Mouse (Mus musculus) ES-CJ7 (cell line): ENCODE data around the gene Psmb5.

ENCODE experiments used
- DNase-seq: peaks from one replicate; pipeline ENCODE4 v3.0.0; 2011; ENCODE audit warnings: low read depth, low spot score

Psmb5 gene

DNA sequence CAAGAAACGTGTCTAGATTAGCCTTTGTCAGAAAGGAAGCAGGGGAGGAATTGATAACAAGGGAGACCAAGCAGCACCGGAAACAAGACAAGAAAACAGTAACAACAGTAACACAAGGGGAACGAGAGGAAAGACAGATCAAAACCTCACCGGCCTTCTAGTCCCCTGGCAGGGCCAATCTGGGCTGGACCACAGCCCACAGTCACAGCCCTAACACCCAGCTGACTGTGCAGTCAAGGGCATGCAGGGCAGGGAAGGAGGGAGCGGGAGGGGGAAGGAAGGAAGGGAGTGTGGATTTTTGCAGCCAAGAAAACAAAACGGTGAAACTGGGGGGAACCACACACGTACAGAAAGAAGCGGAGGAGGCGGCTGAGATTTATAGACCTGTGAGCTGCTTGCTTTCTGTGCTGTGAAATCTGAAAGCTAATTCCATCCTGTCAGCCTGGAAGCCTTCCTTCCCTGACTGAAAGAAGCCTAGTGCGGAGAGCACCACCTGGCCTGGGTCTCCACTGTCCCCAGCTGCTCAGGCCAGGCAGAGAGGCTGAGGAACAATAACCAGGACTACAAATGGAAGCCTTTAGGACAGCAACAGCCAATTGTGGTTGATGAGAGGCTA is 25.4 kb downstream of the Psmb5 start:
- no peak for DNase-seq

DNA sequence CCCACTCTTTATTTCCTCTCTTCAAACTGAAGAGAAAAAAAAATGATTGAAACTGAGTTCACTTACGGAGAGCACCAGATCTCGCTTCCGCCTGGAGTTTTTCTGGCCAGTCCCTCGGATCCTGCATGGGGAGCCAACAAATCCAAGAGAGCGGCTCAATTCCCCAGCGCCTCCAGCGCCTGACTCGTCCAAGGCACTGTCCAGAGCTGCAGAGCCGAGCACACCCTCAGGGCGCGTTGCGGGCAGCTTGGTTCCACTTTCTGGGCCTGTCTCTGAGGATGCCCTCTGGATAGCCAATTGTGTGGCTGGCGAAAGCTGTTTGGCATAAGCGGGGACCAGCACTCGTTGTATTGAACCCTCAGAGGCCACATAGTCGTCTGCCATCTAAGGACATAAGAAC is 26.8 kb downstream of the Psmb5 start:
- no peak for DNase-seq

DNA sequence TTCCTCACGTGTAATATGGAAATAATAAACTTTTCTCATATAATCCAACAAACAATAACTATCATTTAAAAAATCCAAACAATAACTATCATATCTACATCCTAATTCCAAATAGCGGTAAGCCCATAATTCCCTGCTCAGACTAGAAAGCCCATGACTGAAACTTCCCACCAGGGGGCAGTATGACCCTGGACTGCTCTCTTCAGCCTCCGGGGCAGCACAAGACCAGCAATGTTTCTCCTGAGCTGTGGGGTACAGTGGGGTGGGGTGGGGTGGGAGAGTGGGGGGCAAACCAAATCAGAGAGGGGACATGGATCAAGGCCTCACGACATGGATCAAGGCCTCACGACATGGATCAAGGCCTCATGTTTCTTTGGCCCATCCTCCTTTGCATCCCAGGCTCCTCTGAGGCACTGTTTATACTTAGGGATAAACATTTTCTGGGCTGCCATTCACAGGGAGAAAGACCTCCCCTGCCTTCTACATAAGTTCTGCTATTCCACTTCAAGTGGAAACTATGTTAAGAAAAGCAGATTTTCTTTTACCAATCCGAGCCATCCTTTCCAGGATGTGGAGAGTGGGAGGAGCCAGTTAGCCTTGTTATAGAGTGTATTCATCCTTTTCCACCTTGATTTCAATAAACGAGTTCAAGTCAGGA is 34.0 kb downstream of the Psmb5 start:
- peak; percentile 80 for DNase-seq

DNA sequence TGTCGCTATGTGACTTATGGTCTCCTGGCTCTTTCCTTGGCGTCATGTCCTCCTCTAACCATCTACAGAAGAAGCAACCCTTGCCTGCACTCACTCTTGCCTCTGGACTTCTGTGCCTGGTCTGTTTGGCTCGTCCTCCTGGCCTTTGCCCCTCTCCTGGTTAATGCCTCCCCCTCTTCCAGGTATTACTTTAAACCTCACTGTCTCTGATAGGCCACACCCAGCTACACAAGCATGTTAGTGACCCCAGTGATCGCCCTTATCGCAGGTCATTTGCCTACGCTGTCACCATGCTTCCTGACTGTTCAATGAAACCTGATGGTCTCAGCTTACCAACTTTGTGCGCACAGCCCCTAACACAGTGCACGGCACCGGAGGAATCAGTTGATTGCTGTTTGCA is 35.3 kb downstream of the Psmb5 start:
- no peak for DNase-seq

DNA sequence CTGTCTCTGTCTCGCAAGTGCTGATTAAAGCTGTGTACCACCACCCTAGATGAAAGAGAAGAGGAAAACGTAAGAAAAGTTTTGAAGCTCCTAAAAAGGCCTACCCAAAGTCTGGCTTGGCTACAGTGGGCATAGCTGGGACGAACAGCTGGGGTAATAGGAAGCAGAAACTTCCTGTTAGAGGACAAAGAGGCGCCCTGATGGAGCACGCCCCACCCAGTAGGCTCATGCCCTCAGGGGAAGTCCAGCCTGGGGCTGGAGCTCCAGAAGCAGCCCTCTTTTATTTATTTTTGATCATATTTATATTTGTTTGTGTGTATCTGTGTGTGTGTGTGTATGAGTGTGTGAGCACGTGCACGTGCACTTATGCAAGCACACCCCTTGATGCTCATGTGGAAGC is 38.2 kb downstream of the Psmb5 start:
- peak; percentile 32 for DNase-seq

DNA sequence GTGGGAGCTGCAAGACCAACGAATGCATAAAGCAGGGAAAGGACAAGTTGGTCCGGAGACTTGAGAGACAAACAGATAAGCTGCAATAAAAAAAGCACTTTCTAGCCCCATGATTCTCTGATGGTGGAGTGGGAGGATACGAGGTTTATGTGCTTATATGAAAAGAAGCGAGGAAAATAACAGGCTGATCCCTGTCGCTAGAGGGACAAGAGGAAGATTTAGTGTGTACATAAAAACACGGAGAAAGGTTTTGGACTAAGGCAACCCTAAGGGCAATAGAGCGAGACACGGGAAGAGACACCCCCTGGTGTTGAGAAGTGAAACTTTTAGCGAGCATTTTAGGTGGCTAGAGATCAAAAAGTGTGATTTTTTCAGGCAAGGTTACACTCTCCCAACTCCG is 39.8 kb downstream of the Psmb5 start:
- peak; percentile 77 for DNase-seq

DNA sequence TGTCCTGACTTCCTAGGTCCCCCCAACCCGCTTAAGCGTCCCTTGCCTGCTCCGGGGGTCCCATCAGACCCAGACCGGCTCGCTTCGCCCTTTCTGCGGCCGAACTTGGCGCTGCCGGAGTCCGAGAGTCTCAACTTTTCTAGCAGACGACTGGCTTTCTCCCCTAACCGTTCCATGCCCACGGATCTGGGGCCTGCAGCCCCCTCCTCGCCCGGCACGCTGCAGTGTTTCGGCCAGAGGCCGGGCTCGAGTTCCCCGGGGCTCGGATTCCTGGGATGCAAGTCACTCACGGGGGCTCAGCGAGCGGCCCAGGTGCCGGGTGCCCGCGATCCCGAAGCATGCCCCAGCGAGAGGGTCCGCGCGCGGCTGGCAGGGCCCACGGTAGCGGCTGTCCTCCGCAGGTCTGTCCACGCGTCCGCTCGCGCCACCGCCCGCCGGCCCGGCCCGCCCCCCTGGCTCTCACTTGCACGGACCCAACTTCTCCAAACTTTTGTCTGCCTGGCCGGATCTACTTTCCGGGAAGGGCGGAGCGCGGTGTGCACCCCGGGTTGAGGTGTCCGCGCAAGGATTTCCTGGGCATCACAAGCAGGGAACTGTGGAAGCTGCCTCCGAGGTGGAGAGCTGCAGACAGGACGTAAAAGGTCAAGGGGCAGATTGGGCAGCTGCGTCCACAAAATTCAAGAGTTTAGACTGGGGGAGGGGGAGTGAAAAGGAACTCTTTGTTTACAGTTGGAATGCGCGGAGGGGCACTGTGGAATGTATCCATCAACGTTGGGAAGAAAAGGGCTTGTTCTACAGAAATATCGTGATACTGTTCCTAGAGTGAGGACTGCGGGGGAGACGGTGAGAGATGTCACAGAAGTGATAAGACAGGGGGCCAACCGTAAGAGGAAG is 40.5 kb downstream of the Psmb5 start, which contains the start of gene Ajuba:
TSS of gene Ajuba (minus strand) at position 470 of the 894 bp plus-strand sequence.
- peak; percentile 95 for DNase-seq

DNA sequence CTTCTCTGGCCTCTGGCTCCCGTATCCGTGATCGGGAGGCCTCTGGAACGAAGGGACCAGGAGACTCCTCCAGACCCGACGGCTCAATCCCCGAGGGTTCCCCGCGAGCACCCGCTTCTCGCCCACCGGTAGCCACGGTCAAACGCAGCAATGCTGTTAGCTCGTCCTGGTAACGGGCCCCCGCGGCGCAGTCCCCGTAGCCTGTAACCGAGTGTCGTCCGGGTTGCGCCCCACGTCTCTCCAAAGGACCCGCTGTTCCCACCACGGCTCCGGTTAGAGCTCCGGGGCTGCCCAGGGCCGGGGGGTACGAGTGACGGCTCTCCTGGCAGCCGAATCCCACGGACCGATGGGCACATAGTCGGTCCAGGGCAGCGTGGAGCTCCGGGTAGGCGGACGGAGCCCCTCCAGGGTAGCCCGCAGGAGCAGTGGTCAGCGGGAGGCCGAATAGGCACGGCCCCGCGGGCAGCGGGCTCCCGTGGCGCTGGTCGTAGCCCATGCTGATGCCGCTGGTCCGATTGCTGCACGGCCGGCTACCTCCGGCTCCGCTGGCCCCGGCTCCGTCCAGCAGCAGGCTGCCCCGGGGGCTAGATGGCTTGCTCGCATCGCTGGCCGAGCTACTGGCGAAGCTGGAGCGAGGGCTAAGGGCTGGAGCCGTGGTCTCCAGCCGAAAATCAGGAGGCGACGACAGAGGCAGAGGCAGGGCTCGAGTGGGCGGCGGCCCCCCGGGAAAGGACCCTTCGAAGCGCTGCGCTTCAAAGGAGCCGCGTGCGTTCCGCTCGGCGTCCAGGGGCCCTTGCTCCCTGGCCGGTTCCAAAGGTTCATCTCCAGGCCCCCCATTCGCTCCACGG is 41.4 kb downstream of the Psmb5 start:
- DNase-seq, result no peak

DNA sequence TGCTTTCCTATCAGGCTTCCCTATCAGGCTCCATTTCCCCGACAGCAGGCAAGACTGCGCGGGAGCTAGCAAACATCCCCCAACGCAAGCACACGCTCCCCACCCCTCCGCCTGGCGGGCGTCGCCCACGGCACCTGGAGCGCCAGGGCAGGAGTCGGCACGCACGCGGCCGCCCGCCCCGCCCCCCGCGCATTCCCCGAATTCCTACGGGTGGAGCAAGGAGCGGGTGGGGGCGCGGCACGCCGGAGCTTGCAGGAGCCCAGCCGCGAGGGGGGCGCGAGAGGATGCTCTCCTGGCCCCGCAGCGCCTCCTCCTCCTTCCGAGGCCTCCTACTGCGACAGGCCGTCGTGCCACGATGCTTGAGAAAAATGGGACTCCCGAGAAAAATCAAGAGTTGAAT is 42.2 kb downstream of the Psmb5 start:
- DNase-seq, result peak; percentile 96

DNA sequence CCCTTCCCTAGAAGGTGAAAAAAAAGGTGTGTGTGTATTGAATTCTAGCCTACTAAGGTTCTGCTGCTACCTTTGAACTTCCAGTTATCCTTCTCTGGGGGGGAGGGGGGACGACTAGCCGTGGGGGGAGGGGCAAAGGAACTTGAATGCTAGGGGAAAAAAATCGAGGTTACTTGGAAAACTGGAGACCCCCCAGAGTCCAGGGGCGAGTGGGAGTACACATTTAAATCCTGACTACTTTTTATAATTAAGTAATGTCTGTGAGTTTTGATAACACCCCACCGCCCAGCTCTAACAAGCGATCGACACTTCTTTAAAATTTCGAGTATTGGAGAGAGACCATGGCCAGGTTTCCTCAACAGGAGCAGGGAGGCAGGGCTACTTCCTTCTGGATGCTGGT is 42.8 kb downstream of the Psmb5 start:
- DNase-seq, result no peak

DNA sequence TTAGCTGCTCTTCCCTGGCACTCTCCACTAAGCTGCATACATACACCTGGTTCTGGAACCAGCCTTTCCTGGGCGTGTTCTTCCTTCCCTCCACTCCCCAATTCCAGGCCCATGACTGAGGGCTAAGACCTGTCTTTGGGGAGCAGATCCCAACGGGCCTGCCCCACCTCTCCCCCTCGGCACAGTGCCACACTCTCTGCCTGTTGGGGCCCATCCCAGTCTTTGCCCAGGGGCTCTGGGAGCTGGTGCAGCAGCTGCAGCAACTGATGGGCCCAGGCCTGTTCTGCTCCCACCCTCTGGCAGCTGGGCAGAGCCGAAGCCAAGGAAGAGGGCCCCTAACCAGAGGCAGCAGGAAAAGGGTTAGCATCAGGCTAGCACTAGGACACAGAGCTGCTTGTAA is 43.6 kb downstream of the Psmb5 start:
- no peak for DNase-seq

DNA sequence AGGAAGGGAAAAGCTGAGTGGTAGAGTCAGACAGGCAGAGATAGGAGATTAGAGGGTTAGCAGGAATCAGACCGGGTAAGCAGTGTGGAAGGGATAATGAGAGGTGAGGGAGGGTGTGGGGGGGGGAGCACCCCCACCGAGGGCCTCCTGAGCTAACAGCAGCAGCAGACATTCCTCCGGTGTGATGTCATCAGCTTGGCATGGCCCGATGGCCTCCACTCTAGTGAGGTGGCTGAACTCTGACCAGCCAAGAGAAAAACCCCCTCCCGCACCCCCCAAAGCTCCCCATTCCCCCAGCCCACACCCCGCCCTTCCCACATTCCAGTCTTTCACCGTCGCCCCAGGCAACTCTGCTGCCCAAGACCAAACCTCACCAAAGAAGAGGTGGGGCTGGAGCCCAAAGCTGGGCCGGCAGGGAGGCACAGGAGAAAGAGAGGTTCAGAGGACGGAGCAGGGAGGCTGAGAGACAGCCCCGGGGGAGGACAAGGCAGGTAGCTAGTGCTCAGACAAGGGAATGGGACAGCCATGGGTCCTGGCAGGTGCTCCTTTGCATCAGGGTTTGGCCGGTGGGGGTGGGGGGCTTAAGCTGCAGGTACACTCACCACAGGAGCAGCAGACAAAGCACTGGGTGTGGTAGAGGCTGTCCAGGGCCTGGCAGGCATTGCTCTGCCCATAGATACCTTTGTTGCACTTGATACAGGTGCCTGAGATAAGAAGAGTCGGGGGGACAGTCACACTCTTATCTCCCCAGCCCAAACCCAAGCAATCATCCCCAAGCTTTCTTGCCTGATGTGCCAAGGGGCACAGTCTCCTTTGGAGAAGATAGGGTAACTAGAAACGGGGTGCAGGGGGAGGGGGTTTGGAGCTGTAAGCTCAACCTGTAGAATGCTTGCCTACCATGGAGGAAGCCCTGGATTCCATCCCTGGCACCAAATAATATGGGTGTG is 44.8 kb downstream of the Psmb5 start:
- DNase-seq, result peak; percentile 93

DNA sequence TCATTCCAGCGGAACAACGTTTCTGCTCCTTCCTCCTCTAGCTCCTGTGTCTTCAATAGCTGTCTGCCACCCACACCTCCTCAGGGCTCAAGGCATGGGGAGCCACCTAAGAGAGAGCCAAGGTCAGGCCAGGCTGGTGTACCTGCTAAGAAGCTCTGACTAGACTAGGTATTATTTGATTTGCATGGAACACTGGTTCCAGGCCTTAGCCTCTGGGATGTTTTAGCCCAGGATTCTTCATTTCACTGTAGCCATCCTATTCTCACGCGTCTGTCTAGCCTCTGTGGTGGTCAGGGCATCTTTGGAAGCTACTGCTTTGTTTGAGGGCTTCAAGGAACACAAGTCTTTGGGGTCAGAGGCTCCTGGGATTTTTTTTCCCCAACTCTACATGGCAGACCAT is 45.7 kb downstream of the Psmb5 start:
- no peak for DNase-seq

DNA sequence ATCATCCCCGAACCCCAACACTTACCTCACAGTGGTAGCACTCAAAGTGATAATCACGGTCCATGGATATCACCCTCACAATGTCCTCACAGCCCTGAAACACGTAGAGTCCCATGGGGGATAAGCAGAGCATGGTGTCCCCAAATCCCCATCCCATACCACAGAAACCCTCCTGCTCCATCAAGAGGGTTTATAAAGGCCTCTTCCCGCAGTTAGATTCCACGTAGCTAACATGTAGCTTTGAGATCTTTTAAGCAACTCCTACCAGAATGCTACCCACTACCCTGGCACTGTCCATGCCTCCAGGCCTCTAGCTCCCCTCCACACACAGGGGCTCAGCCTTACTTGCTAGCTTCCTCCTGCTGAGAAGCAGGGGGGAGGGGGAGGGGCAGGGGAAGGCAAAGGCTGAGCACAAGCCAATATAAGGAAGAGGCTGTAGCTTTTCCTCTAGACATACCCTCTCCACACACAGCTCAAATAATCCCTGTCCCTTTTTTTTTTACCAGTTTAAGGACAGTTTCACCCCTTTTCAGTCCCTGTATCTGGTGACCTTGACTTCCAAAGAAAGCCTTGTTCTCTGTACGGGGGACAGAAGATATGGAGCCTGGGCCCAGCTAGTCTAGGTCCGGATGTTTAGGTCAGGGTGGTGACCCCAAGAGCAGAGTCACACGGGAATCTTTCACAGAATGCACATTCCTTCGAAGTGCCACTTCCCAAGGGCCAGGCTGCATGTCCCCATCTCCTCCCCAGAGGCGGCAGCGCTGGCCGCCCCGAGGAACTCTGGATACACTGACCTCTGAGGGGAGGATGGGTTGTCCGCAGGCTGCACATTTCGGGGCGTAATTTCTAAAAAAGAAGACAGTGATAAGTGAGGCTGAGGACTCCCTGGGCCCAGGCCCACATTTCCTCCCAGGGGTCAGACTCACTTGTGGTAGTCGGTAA is 48.1 kb downstream of the Psmb5 start:
- peak; percentile 45 for DNase-seq

DNA sequence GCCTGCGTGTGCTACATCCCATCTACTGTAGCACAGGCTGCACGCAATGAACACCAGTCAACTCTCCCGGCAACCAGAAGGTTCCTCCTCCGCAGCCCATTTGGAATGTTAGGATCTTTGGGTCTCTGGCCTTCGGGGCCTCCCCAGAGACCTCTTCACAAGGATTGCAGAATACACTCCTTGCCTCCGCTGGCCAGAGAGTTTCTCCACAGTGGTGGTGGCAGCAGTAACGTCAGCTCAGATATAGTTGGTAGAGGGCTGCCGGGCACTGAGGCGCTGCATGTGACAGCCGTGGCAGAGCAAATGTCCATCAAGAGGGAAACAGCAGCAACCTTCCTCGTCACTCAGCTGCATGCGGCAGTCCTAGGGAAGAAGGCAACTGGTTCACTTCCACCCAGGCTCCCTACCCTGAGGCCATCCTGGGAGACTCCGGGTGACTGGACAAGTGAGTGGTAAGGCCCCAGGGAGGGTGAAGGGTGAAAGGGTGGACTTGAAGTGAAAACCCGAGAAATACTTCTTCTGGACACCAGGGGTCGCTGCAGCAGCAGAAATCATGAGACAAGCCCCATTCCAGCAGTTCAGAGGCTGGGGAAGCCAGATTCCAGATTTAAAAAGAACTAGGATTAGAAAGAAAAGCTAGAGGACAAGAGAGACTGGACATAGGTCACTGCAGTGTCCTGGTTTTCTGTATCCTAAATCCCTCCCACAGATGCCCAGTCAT is 49.0 kb downstream of the Psmb5 start:
- DNase-seq, result peak; percentile 85
